Mouse (Mus musculus) small intestine, adult 2 months (tissue): ENCODE data around the gene Adcy2.

Source experiments
- CTCF ChIP-seq: fragments of 200-500 bp; IDR thresholded peaks from 2 replicates; pipeline ENCODE4 v1.5.1; 2012; ENCODE audit warnings: low read depth, mild to moderate bottlenecking, control low read depth, inconsistent platforms, low read length, moderate library complexity, mixed read lengths; ENCODE audit not compliant: insufficient replicate concordance, insufficient read length; ENCODE audit errors: extremely low read depth
- POLR2A ChIP-seq: fragments of 200-500 bp; IDR thresholded peaks from 2 replicates; pipeline ENCODE4 v1.6.1; 2012; ENCODE audit warnings: low read depth, mild to moderate bottlenecking, control low read depth, inconsistent platforms, low read length, moderate library complexity

GRCm38 (mm10) chr13:68998558-68998917 is 803 bp downstream of the Adcy2 start:
- no peak for TF ChIP-seq CTCF
- TF ChIP-seq POLR2A: no peak
